Mouse (Mus musculus) cerebellum, adult 2 months (tissue): ENCODE measurements around the gene Pick1. TPM values are rescaled to one million over a fixed set of nuclear protein-coding genes. Genes with fewer than 3 reads are reported as not detected.

Experiments
- DNase-seq, 2 experiments: peaks; one replicate each; pipeline ENCODE4 v3.0.0; 2021
- H3K27ac ChIP-seq: fragments of 200-500 bp; 2 replicates; pipeline ENCODE4 v1.5.1; 2012; ENCODE audit warnings: low read length, control low read depth, inconsistent platforms; ENCODE audit not compliant: insufficient read depth
- H3K27me3 ChIP-seq: fragments of 200-500 bp; 2 replicates; pipeline ENCODE4 v1.6.1; 2012; ENCODE audit warnings: inconsistent platforms, mild to moderate bottlenecking, low read length, moderate library complexity; ENCODE audit not compliant: control insufficient read depth, insufficient read depth
- H3K4me1 ChIP-seq: fragments of 200-500 bp; 2 replicates; pipeline ENCODE4 v1.6.1; 2011; ENCODE audit warnings: low read length; ENCODE audit not compliant: control insufficient read depth, insufficient read depth
- H3K4me3 ChIP-seq: fragments of 200-500 bp; replicated peaks from 2 replicates; pipeline ENCODE3; 2011; ENCODE audit warnings: mild to moderate bottlenecking, low read depth, low read length, control low read depth; ENCODE audit not compliant: insufficient read depth
- CTCF ChIP-seq: fragments of 200-500 bp; IDR thresholded peaks from 2 replicates; pipeline ENCODE4 v1.5.1; 2011; ENCODE audit warnings: low read depth, mild to moderate bottlenecking, control low read depth, low read length, moderate library complexity, borderline replicate concordance; ENCODE audit not compliant: insufficient read depth
- POLR2A ChIP-seq: fragments of 200-500 bp; IDR thresholded peaks from 2 replicates; pipeline ENCODE4 v1.6.1; 2011; ENCODE audit warnings: low read length, control low read depth, borderline replicate concordance; ENCODE audit not compliant: insufficient read depth
- WGBS: fragments of 180-500 bp; shearing (Covaris S2); methylation state at CpG from one replicate; pipeline ENCODE4 v1.1.7; 2018; 5-methylcytosine and 5-hydroxymethylcytosine counted together
- polyA plus RNA-seq: library from polyadenylated mRNA; depleted of rRNA; stranded (reverse); fragments of >200 nt; gene quantifications from 2 replicates; pipeline ENCODE4 v1.2.3, GENCODE M21; 2012; rRNA removed

Gene Pick1
- polyA plus RNA-seq, 1 experiment, result 93.1 TPM

DNA sequence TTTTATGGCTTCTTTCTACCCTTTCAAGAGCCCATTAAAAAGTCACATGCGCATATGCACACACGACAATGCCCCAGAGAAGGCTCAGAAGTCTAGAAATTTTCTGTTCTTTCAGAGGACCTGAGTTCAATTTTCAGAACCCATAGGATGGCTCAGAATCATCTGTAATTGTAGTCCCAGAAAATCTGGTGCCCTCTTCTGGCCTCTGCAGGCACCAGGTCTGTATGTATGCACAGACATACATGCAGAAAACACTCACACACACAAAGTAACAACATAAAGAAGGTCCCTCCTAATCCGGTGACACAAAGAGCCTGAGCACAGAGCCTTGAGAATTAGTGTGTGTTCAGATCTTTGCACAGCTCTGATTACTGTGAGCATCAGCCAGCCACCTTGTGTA is 61.4 kb downstream of the Pick1 start:
- no peaks in the 10 kb centered on the region for H3K27me3 ChIP-seq
- H3K27ac ChIP-seq, result no peak overlapping the region
- H3K4me3 ChIP-seq, result no peak overlapping the region
- TF ChIP-seq POLR2A (no peak), CTCF (no peak)
- 90% methylated on average over 3 of the region's 3 CpGs for WGBS
- DNase-seq, result no peak
- no peaks in the 10 kb centered on the region for H3K4me1 ChIP-seq

DNA sequence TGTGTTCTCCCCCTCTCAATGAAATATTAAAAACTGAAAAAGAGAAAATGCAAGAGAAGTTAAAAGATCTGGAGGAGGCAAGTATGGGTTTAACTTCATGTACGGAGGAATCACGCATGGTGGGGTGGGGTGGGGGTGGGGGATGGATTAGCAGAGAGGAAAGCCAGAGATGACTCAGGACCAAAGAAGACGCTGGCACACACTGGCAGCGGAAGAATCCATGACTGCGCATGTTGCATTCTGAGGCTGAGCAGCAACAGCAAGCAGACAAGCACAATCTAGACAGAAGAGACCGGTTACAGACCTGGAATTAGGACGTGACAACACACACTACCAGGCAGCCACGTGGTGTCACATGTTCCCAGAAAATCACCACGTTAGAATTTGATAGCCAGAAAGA is 63.8 kb downstream of the Pick1 start:
- H3K4me3 ChIP-seq, result no peak overlapping the region
- H3K4me1 ChIP-seq, result no peaks in the 10 kb centered on the region
- WGBS, result 85% methylated on average over 9 of the region's 9 CpGs
- no peak for TF ChIP-seq POLR2A
- H3K27ac ChIP-seq, result no peak overlapping the region
- no peak for DNase-seq
- no peaks in the 10 kb centered on the region for H3K27me3 ChIP-seq

DNA sequence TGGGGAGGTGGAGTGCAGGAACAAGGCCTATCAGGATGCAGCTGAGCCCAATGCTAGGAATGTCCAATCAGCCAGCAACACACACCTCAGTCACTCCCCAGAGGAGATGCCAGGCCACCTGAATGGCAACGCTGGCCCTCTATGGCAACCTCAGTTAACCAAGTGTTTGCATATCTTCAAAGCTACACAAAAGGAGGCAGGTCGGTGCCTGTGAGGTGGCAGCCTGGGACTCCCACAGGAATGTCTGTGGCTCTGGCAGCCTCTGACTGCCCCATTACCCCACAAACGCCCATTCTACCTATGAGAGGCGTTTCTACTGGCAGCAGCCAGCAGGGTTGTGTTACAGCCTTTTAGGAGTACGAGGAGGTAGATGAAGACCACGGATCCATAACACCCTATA is 69.6 kb downstream of the Pick1 start:
- H3K4me1 ChIP-seq, result no peaks in the 10 kb centered on the region
- no peak for DNase-seq
- no peak overlapping the region for H3K27ac ChIP-seq
- 88% methylated on average over 6 of the region's 6 CpGs for WGBS
- H3K4me3 ChIP-seq, result no peak overlapping the region
- TF ChIP-seq CTCF, result no peak
- TF ChIP-seq POLR2A, result no peak
- no peaks in the 10 kb centered on the region for H3K27me3 ChIP-seq

Other genes starting within 250 kb of the Pick1 start
- gene H1f0, start 200.7 kb upstream of the Pick1 start, polyA plus RNA-seq, result 197 and 242 TPM in 2 replicates
- gene Galr3, start 187.3 kb upstream of the Pick1 start, polyA plus RNA-seq, result 0.11 and 0.26 TPM in 2 replicates
- 40.7 and 42.8 TPM in 2 replicates for gene Ankrd54, start 166.3 kb upstream of the Pick1 start, polyA plus RNA-seq
- gene Eif3l, start 154.0 kb upstream of the Pick1 start, polyA plus RNA-seq, result 88.1 and 93.0 TPM in 2 replicates
- 35.9 and 37.0 TPM in 2 replicates for gene Micall1, start 120.3 kb upstream of the Pick1 start, polyA plus RNA-seq
- 107 and 110 TPM in 2 replicates for gene Polr2f, start 88.2 kb upstream of the Pick1 start, polyA plus RNA-seq
- 6.7 and 10.8 TPM in 2 replicates for gene 1700088E04Rik, start 87.9 kb upstream of the Pick1 start, polyA plus RNA-seq
- 68.1 and 80.8 TPM in 2 replicates for gene Sox10, start 63.9 kb upstream of the Pick1 start, polyA plus RNA-seq
- 0.33 and 0.67 TPM in 2 replicates for gene Gm49486, start 218 bp downstream of the Pick1 start, polyA plus RNA-seq
- 0.47 and 1.7 TPM in 2 replicates for gene Slc16a8, start 25.6 kb downstream of the Pick1 start, polyA plus RNA-seq
- 0.21 and 0.52 TPM in 2 replicates for gene Baiap2l2, start 56.4 kb downstream of the Pick1 start, polyA plus RNA-seq
- gene Pla2g6, start 99.2 kb downstream of the Pick1 start, polyA plus RNA-seq, result 26.1 and 27.3 TPM in 2 replicates
- 0.78 and 0.80 TPM in 2 replicates for gene Maff, start 117.4 kb downstream of the Pick1 start, polyA plus RNA-seq
- 88.5 and 95.4 TPM in 2 replicates for gene Tmem184b, start 174.4 kb downstream of the Pick1 start, polyA plus RNA-seq
- gene Csnk1e, start 226.4 kb downstream of the Pick1 start, polyA plus RNA-seq, result 110 and 122 TPM in 2 replicates